Mouse (Mus musculus) ZHBTc4 (cell line): Measurements from ENCODE around the gene Tesk1.

Experiments
- DNase-seq: peaks from one replicate; pipeline ENCODE4 v3.0.0-alpha.2; 2011; ENCODE audit warnings: low read depth, low spot score

Tesk1 gene

GRCm38 (mm10) chr4:43441639-43442038, at the start of gene Tesk1:
Gene Tesk1 (plus strand): TSS chr4:43441939.
- DNase-seq = no peak

GRCm38 (mm10) chr4:43394345-43394891, 47.3 kb upstream of the Tesk1 start:
- DNase-seq = no peak

GRCm38 (mm10) chr4:43395147-43395546, 46.6 kb upstream of the Tesk1 start:
- no peak for DNase-seq

- DNase-seq = no peak
These were observed 45.9 kb upstream of the Tesk1 start for GRCm38 (mm10) chr4:43395836-43396235.

- no peak for DNase-seq
These were observed 45.4 kb upstream of the Tesk1 start for GRCm38 (mm10) chr4:43396381-43396780.

- DNase-seq = no peak
These were observed 43.7 kb upstream of the Tesk1 start for GRCm38 (mm10) chr4:43398014-43398413.

GRCm38 (mm10) chr4:43398829-43399331, 42.9 kb upstream of the Tesk1 start:
- DNase-seq = peak; percentile 88

GRCm38 (mm10) chr4:43399391-43400131, 42.2 kb upstream of the Tesk1 start:
- peak; percentile 73 for DNase-seq

- DNase-seq = no peak
These were observed 40.8 kb upstream of the Tesk1 start for GRCm38 (mm10) chr4:43400976-43401375.

GRCm38 (mm10) chr4:43401486-43401885, 40.3 kb upstream of the Tesk1 start:
- DNase-seq = no peak

GRCm38 (mm10) chr4:43402212-43402611, 39.5 kb upstream of the Tesk1 start:
- DNase-seq = peak; percentile 73

- peak; percentile 86 for DNase-seq
These were observed 37.0 kb upstream of the Tesk1 start for GRCm38 (mm10) chr4:43404697-43405096.

- peak; percentile 96 for DNase-seq
These were observed 35.4 kb upstream of the Tesk1 start for GRCm38 (mm10) chr4:43406162-43406971.

- peak; percentile 77 for DNase-seq
These were observed 34.4 kb upstream of the Tesk1 start for GRCm38 (mm10) chr4:43407071-43407920.

- no peak for DNase-seq
These were observed 27.0 kb upstream of the Tesk1 start for GRCm38 (mm10) chr4:43414761-43415160.

- DNase-seq = no peak
These were observed 26.3 kb upstream of the Tesk1 start for GRCm38 (mm10) chr4:43415221-43416070.

GRCm38 (mm10) chr4:43416071-43416490, 25.7 kb upstream of the Tesk1 start:
- DNase-seq = no peak

- DNase-seq = no peak
These were observed 24.3 kb upstream of the Tesk1 start for GRCm38 (mm10) chr4:43417269-43418062.

GRCm38 (mm10) chr4:43418450-43418849, 23.3 kb upstream of the Tesk1 start:
- DNase-seq = no peak
